Mouse (Mus musculus): Measurements from ENCODE around the gene Dct. TPM values are rescaled to one million over a fixed set of nuclear protein-coding genes. Genes with fewer than 3 reads are reported as not detected.

Dct gene
- polyA plus RNA-seq, 1 experiment from 2014 or later, result 4.9 TPM

DNA sequence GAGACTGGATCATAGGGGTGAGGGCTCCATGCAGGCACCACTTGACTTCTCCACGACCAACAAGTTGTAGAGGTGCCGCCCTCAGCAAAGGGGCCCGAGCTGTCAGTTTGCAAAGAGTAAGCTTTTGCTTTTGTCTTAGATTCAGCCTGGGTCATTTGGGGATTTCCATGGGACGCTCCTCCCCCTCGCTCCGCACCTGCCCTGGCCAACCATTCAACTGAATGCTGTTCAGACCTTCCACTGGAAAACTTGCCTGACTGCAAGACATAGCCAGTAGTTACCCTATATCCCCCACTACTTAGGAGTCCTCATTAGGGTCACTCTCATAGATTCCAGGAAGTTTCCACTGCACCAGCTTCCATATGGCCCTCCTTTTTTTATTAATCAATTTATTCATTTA is 31.8 kb upstream of the Dct start:
- ATAC-seq (ENCODE audit: low FRiP score), result no peak
- H3K27me3 ChIP-seq (ENCODE audit: control insufficient read depth, insufficient read depth, low read length), result no peaks in the 10 kb centered on the region
- no peak overlapping the region for H3K9ac ChIP-seq (ENCODE audit: low read depth, low read length)
- no peak overlapping the region for H3K27ac ChIP-seq (ENCODE audit: low read depth, low read length)
- H3K4me3 ChIP-seq (ENCODE audit: low read depth, low read length), result no peak overlapping the region
- H3K9me3 ChIP-seq (ENCODE audit: control insufficient read depth, low read length), result no peaks in the 10 kb centered on the region
- no peaks in the 10 kb centered on the region for H3K36me3 ChIP-seq (ENCODE audit: control insufficient read depth, insufficient read depth, low read length)
- WGBS, result 84% methylated on average over 6 of the region's 6 CpGs
- no peak overlapping the region for H3K4me2 ChIP-seq (replicated peaks; ENCODE audit: low read depth, low read length)
- H3K4me1 ChIP-seq (replicated peaks; ENCODE audit: control insufficient read depth, insufficient read depth, low read length), result 0 out of 2 replicates have a peak, but pooled peaks cover 2% of the 10 kb centered on the region
- DNase-seq (ENCODE audit: low spot score), result no peak

DNA sequence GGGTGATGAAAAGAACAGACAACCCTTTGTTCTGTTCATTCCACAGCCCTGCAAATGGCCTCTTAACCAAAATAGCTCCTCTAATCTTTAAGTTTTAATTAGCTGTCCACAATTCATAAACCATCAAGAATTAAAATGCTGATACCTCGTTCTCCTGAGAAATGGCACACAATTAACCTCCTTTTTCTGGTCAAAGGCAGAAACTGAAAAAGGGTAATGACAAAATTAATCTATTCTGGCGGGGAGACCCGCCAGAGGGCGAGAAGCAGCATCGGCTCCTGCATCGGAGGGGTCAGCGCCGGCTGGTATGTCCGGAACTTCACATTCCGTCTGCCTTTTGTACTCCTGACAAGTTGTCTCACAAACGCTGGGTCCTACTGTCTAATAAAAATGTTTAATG is 28.6 kb upstream of the Dct start:
- Histone ChIP-seq H3K9ac (ENCODE audit: low read depth, low read length) (no peak overlapping the region), H3K9me3 (ENCODE audit: control insufficient read depth, low read length) (no peaks in the 10 kb centered on the region), H3K27me3 (ENCODE audit: control insufficient read depth, insufficient read depth, low read length) (no peaks in the 10 kb centered on the region), H3K36me3 (ENCODE audit: control insufficient read depth, insufficient read depth, low read length) (no peaks in the 10 kb centered on the region), H3K27ac (ENCODE audit: low read depth, low read length) (no peak overlapping the region), H3K4me1 (replicated peaks; ENCODE audit: control insufficient read depth, insufficient read depth, low read length) (0 out of 2 replicates have a peak, but pooled peaks cover 2% of the 10 kb centered on the region), H3K4me3 (ENCODE audit: low read depth, low read length) (no peak overlapping the region), H3K4me2 (replicated peaks; ENCODE audit: low read depth, low read length) (no peak overlapping the region)
- DNase-seq (ENCODE audit: low spot score) (peak; percentile 28), ATAC-seq (ENCODE audit: low FRiP score) (no peak)
- WGBS, result 48% methylated on average over 11 of the region's 11 CpGs

DNA sequence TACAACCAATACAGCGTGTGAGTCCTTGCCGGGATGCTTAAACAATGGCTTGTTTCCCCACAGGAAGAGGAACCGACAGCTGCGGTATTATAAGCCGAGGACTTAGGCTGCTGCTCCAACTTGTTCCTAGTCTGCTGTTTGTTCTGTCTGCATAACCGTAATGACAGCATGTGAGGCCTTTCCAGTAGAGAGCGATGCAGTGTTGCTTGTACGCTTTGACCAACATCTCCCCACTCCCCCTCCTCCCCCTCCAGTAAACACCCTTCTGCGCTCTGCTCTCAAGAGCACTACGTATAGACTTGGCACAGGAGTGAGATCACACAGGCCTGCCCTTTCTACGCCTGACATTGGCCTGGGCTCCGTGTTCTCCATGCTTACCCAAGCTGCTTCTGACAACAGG is 18.1 kb upstream of the Dct start:
- H3K4me3 ChIP-seq (ENCODE audit: low read depth, low read length), result no peak overlapping the region
- 87% methylated on average over 12 of the region's 12 CpGs for WGBS
- H3K9ac ChIP-seq (ENCODE audit: low read depth, low read length), result no peak overlapping the region
- H3K27me3 ChIP-seq (ENCODE audit: control insufficient read depth, insufficient read depth, low read length), result no peaks in the 10 kb centered on the region
- H3K36me3 ChIP-seq (ENCODE audit: control insufficient read depth, insufficient read depth, low read length), result no peaks in the 10 kb centered on the region
- ATAC-seq (ENCODE audit: low FRiP score), result no peak
- H3K4me1 ChIP-seq (replicated peaks; ENCODE audit: control insufficient read depth, insufficient read depth, low read length), result no peaks in the 10 kb centered on the region
- no peak for DNase-seq (ENCODE audit: low spot score)
- H3K9me3 ChIP-seq (ENCODE audit: control insufficient read depth, low read length), result no peaks in the 10 kb centered on the region
- H3K4me2 ChIP-seq (replicated peaks; ENCODE audit: low read depth, low read length), result no peak overlapping the region
- H3K27ac ChIP-seq (ENCODE audit: low read depth, low read length), result no peak overlapping the region

DNA sequence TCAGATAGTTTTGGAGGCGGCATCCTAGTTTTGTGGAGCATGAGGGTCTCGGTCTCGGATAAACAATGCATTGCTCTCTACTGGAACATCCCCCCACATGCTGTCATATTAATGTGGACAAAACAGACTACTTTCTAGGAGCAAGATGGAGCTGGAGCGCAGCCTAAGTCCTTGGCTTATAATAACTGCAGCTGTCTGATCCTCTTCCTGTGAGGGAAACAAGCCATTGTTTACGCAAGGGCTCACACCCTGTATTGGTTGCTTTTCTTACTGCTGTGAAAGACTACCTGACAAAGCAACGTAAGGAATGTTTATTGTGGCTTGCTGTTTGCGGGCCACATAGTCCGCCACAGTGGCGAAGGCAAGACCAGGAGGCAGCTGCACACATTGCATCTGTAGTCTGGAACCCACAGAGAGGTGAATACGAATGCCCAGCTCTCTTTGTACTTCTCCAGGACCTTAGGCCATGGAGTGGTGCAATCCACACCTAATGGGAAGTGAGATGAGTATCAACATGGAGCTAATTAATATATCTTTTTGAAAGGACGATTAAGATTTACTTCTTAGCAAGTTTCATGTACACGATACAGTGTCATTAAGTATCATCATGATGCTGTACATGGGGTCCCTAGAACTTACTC is 17.5 kb upstream of the Dct start:
- 85% methylated on average over 12 of the region's 12 CpGs for WGBS
- Histone ChIP-seq H3K27ac (ENCODE audit: low read depth, low read length) (no peak overlapping the region), H3K4me1 (replicated peaks; ENCODE audit: control insufficient read depth, insufficient read depth, low read length) (no peaks in the 10 kb centered on the region), H3K36me3 (ENCODE audit: control insufficient read depth, insufficient read depth, low read length) (no peaks in the 10 kb centered on the region), H3K27me3 (ENCODE audit: control insufficient read depth, insufficient read depth, low read length) (no peaks in the 10 kb centered on the region), H3K9ac (ENCODE audit: low read depth, low read length) (no peak overlapping the region), H3K9me3 (ENCODE audit: control insufficient read depth, low read length) (no peaks in the 10 kb centered on the region), H3K4me2 (replicated peaks; ENCODE audit: low read depth, low read length) (no peak overlapping the region), H3K4me3 (ENCODE audit: low read depth, low read length) (no peak overlapping the region)
- DNase-seq (ENCODE audit: low spot score) (no peak), ATAC-seq (ENCODE audit: low FRiP score) (no peak)

DNA sequence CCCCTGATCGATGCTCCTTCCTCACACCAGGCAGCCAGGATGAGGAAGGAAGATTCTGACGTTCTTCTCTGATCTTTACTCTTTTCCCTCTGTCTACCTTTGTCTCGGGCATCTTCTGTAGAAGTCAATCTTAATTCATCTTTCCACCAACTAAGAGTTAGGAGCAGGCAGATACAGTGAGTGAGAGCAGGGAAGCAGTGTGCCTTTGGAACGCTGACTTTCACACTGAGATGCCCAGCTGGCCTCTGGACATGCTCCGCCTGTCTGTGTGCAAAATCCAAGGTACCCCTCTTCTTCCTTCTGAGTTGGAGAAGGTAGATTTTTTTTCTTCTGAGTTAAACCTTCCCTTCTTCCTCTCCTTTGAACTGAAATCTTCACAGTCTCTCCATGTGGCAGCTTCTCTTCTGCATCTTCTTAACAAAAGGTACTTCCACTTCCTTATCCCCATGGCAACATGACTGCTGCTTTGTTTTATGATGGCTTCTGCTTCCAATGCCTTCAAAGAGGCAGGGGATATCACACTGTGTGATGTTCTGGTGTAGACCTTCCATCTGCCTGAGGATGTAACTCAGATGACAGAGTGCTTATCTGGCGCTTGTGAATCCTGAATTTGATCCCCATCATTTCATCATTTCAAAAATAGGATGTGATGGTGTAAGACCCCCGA is 9.9 kb upstream of the Dct start:
- H3K27ac ChIP-seq (ENCODE audit: low read depth, low read length), result no peak overlapping the region
- H3K4me1 ChIP-seq (replicated peaks; ENCODE audit: control insufficient read depth, insufficient read depth, low read length), result no peaks in the 10 kb centered on the region
- no peak for DNase-seq (ENCODE audit: low spot score)
- H3K9ac ChIP-seq (ENCODE audit: low read depth, low read length), result no peak overlapping the region
- WGBS, result 79% methylated on average over 7 of the region's 7 CpGs
- no peaks in the 10 kb centered on the region for H3K9me3 ChIP-seq (ENCODE audit: control insufficient read depth, low read length)
- no peaks in the 10 kb centered on the region for H3K27me3 ChIP-seq (ENCODE audit: control insufficient read depth, insufficient read depth, low read length)
- no peak overlapping the region for H3K4me2 ChIP-seq (replicated peaks; ENCODE audit: low read depth, low read length)
- no peak for ATAC-seq (ENCODE audit: low FRiP score)
- no peaks in the 10 kb centered on the region for H3K36me3 ChIP-seq (ENCODE audit: control insufficient read depth, insufficient read depth, low read length)
- no peak overlapping the region for H3K4me3 ChIP-seq (ENCODE audit: low read depth, low read length)

DNA sequence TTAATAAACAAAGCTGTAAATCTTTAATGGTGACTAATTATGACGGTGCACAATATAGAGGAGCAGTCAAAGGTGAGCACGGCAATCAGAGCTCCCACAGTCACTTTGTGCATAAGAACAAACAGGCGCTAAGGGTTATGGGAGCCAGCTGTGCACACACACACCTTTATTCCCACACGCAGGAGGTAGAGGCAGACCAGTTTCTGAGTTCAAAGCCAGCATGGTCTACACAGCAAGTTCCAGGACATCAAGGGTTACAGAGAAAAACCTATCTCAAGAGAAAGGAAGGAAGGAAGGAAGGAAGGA is 6.5 kb upstream of the Dct start:
- ATAC-seq (ENCODE audit: low FRiP score) (no peak), DNase-seq (ENCODE audit: low spot score) (no peak)
- peaks cover 5% of the 10 kb centered on the region; the same call in 1 of the 2 replicates for H3K27me3 ChIP-seq (ENCODE audit: control insufficient read depth, insufficient read depth, low read length)
- no peak overlapping the region for H3K27ac ChIP-seq (ENCODE audit: low read depth, low read length)
- WGBS, result 87% methylated on average over 4 of the region's 4 CpGs
- H3K9me3 ChIP-seq (ENCODE audit: control insufficient read depth, low read length), result no peaks in the 10 kb centered on the region
- H3K4me3 ChIP-seq (ENCODE audit: low read depth, low read length), result no peak overlapping the region
- no peaks in the 10 kb centered on the region for H3K4me1 ChIP-seq (replicated peaks; ENCODE audit: control insufficient read depth, insufficient read depth, low read length)
- H3K4me2 ChIP-seq (replicated peaks; ENCODE audit: low read depth, low read length), result no peak overlapping the region
- H3K9ac ChIP-seq (ENCODE audit: low read depth, low read length), result no peak overlapping the region
- H3K36me3 ChIP-seq (ENCODE audit: control insufficient read depth, insufficient read depth, low read length), result no peaks in the 10 kb centered on the region

DNA sequence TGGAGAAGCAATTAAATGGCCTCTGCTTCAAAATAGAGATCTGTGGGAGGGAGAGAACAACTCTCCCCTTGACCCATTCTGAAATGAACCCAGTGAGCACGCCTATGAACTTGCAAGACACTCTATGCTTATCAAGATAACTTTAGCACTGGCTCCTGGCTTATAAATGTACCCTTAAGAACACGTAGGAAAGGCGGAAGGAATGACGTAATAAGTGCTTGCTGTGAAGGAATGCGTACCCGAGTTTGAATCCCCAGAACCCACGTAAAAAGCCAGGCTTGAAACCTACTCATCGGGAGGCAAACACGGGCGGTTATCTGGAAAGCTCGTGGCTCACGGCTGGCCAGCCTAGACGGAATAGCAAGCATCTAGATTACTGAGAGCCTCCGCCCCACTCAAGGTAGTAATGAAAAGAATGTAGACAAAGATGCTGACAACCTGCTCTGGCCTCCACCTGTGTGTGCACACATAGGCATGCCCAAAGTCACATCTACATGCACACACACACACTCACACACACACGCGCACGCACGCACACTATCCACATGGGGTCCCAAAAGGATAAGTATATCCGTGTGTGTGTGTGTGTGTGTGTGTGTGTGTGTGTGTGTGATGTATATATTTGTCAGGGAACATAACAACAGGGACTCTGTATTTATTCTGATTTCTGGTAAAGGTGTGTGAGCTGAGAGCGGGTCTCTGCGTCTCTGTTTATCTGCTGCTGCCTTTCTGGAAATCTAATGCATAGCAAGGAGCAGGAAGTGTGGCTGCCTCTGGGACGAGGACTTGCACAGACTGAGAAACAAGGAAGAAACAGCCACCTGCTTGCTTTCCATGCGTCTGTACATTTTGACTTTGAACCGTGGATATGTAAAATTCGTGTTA is 5.9 kb upstream of the Dct start:
- H3K36me3 ChIP-seq (ENCODE audit: control insufficient read depth, insufficient read depth, low read length), result no peaks in the 10 kb centered on the region
- H3K9me3 ChIP-seq (ENCODE audit: control insufficient read depth, low read length), result no peaks in the 10 kb centered on the region
- peaks cover 9% of the 10 kb centered on the region; the same call in 1 of the 2 replicates for H3K27me3 ChIP-seq (ENCODE audit: control insufficient read depth, insufficient read depth, low read length)
- no peak overlapping the region for H3K4me3 ChIP-seq (ENCODE audit: low read depth, low read length)
- WGBS, result 89% methylated on average over 25 of the region's 25 CpGs
- H3K4me2 ChIP-seq (replicated peaks; ENCODE audit: low read depth, low read length), result no peak overlapping the region
- H3K27ac ChIP-seq (ENCODE audit: low read depth, low read length), result no peak overlapping the region
- ATAC-seq (ENCODE audit: low FRiP score), result no peak
- H3K9ac ChIP-seq (ENCODE audit: low read depth, low read length), result no peak overlapping the region
- DNase-seq (ENCODE audit: low spot score), result no peak
- no peaks in the 10 kb centered on the region for H3K4me1 ChIP-seq (replicated peaks; ENCODE audit: control insufficient read depth, insufficient read depth, low read length)

DNA sequence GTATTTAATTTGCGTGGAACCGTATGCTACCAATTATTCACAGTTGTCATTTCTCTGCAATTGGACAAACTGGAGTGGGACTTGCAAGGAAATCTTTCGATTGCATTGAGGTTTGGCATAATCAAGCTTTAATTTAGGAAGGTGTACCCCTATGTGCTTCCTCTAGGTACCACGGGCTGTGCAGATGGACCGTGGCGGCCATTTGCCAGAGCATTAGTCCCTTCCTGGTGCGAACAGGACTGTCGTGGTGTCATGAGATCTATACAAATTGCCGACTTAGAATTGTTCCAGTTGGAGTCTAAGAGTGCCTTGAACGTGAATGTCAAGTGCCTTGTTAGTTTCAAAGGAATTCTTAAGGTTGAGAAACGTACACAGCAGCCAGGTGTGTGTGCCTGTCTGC is 726 bp upstream of the Dct start:
- Histone ChIP-seq H3K9me3 (ENCODE audit: control insufficient read depth, low read length) (no peaks in the 10 kb centered on the region), H3K27ac (ENCODE audit: low read depth, low read length) (no peak overlapping the region), H3K4me2 (replicated peaks; ENCODE audit: low read depth, low read length) (no peak overlapping the region), H3K9ac (ENCODE audit: low read depth, low read length) (no peak overlapping the region), H3K4me3 (ENCODE audit: low read depth, low read length) (no peak overlapping the region), H3K27me3 (ENCODE audit: control insufficient read depth, insufficient read depth, low read length) (peaks cover 9% of the 10 kb centered on the region; the same call in 1 of the 2 replicates), H3K36me3 (ENCODE audit: control insufficient read depth, insufficient read depth, low read length) (no peaks in the 10 kb centered on the region), H3K4me1 (replicated peaks; ENCODE audit: control insufficient read depth, insufficient read depth, low read length) (peaks cover 3% of the 10 kb centered on the region; the same call in 1 of the 2 replicates)
- ATAC-seq (ENCODE audit: low FRiP score), result peak; percentile 44
- WGBS, result 71% methylated on average over 11 of the region's 11 CpGs
- peak; percentile 10 for DNase-seq (ENCODE audit: low spot score)

Data from hindbrain, embryonic 11.5 days (tissue).